Mouse (Mus musculus) c-Kit-positive CD71-positive TER-119-positive erythroid progenitor cells, embryonic 14.5 days (primary cell): ENCODE data around the gene Zmiz1.

ENCODE experiments used
- DNase-seq: peaks from one replicate; pipeline ENCODE4 v3.0.0-alpha.2; 2013; ENCODE audit warnings: low spot score

Gene Zmiz1

GRCm38 (mm10) chr14:25562909-25563308, 103.9 kb downstream of the Zmiz1 start:
- DNase-seq = no peak

- DNase-seq = no peak
Observed at GRCm38 (mm10) chr14:25564577-25564976, 105.6 kb downstream of the Zmiz1 start.

GRCm38 (mm10) chr14:25565344-25566088, 106.5 kb downstream of the Zmiz1 start:
- DNase-seq = peak; percentile 64

GRCm38 (mm10) chr14:25567245-25567644, 108.3 kb downstream of the Zmiz1 start:
- peak; percentile 75 for DNase-seq

GRCm38 (mm10) chr14:25567837-25568236, 108.9 kb downstream of the Zmiz1 start:
- peak; percentile 44 for DNase-seq

- peak; percentile 37 for DNase-seq
Observed at GRCm38 (mm10) chr14:25574047-25574870, 115.3 kb downstream of the Zmiz1 start.

- no peak for DNase-seq
Observed at GRCm38 (mm10) chr14:25576642-25577041, 117.7 kb downstream of the Zmiz1 start.

GRCm38 (mm10) chr14:25577431-25577830, 118.4 kb downstream of the Zmiz1 start:
- no peak for DNase-seq

GRCm38 (mm10) chr14:25579597-25579996, 120.6 kb downstream of the Zmiz1 start:
- no peak for DNase-seq

- no peak for DNase-seq
Observed at GRCm38 (mm10) chr14:25580397-25580796, 121.4 kb downstream of the Zmiz1 start.

GRCm38 (mm10) chr14:25582603-25583002, 123.6 kb downstream of the Zmiz1 start:
- no peak for DNase-seq

- DNase-seq = no peak
Observed at GRCm38 (mm10) chr14:25583899-25584298, 124.9 kb downstream of the Zmiz1 start.

- no peak for DNase-seq
Observed at GRCm38 (mm10) chr14:25585545-25586301, 126.7 kb downstream of the Zmiz1 start.

GRCm38 (mm10) chr14:25586846-25587486, 128.0 kb downstream of the Zmiz1 start:
- DNase-seq = no peak

GRCm38 (mm10) chr14:25587487-25588001, 128.6 kb downstream of the Zmiz1 start:
- no peak for DNase-seq

- DNase-seq = no peak
Observed at GRCm38 (mm10) chr14:25588156-25588555, 129.2 kb downstream of the Zmiz1 start.

- DNase-seq = no peak
Observed at GRCm38 (mm10) chr14:25588946-25589937, 130.3 kb downstream of the Zmiz1 start.

- DNase-seq = no peak
Observed at GRCm38 (mm10) chr14:25591000-25591399, 132.0 kb downstream of the Zmiz1 start.

- DNase-seq = no peak
Observed at GRCm38 (mm10) chr14:25591426-25591825, 132.4 kb downstream of the Zmiz1 start.

GRCm38 (mm10) chr14:25592522-25592921, 133.5 kb downstream of the Zmiz1 start:
- no peak for DNase-seq
